Mouse (Mus musculus): Measurements from ENCODE around the gene Nckap5.

Gene Nckap5

DNA sequence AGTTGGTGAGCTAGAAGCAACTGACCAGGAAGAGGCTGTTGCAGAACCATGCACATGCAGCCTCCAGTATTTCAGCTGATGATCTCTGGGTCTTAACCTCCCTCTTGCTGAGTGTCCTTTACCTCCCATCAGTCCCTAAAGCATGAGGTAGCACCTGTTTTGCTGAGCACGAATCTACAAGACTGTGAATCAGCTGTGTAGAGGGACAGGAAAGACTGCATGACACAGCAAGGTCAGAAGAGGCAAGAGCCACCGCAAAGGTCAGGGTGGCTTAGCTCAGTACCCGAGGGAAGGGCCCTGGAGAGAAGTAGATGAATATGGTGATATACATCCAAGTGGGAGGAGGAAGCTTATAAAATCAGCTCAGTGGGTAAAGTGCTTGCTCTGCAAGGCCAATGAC lies 66.4 kb downstream of the Nckap5 start:
- DNase-seq: no peak

DNA sequence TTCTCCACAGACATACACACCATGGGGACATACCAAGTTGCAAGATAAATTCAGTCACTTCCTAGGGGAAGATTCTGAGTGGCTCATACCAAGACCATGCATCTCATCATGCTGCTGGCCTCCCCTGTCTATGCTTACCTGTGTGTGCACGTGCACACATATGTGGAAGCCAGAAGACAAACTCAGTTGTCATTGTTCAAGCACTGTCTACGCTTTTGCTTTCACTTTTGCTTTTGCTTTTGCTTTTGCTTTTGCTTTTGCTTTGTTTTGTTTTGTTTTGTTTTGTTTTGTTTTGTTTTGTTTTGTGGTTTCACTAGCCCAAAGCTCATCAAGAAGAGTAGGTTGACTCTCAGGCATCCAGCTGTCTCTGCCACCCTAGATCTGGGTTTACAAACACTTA lies 67.4 kb downstream of the Nckap5 start:
- no peak for DNase-seq

DNA sequence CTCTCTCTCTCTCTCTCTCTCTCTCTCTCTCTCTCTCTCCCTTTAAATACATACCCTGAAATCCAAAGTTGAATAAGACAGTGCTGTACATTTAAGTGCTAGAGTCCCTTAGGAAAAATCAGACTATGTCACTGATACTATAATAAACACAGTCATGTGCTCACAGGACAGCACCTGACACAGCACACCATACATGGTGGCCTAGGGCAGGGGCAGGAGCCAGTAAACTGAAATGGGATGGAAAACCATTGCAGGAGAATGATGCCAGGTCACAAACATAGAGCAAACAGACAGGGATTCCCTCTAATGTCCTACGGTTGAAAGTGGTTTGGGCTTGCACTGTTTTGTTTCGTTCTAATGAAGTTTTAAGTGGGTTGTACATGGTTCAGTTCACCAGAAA lies 70.2 kb downstream of the Nckap5 start:
- DNase-seq: no peak

DNA sequence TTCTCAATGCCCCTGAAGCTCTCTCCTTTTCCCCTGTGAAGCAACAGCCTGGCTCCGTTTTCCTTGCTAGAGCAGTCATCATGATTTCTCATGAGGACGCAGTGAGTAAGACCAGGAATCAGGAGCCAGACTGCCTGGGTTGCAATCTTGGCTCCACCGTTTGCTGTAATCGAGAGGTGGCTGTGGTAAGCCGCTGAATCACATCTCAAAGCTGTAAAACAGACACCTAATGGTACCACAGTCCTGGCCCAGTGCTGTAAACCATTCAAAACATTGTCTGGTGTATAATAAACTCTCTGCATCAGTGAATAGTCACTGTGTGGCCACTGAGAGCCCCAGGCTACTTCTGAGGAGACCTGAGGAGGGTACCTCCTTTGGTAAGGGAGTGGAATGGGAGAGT lies 74.9 kb downstream of the Nckap5 start:
- no peak for DNase-seq

DNA sequence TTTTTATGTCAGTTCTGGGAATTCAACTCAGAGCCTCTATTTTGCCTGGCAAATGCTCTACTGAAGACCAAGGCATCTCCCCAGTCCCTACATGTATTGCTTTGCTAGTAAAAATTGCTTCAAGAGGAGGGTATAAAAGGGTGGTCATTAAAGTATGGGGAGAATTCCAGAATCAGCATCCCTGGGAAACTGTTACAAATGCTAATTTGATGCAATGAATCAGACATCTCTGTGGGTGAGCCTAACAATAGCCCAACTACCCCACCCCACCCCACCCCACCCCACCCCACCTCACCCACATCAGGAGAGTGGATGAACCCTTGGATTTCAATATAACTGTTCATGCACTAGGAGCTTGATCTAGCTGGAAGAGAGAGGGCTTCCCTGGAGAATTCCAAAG lies 77.0 kb downstream of the Nckap5 start:
- DNase-seq: no peak

DNA sequence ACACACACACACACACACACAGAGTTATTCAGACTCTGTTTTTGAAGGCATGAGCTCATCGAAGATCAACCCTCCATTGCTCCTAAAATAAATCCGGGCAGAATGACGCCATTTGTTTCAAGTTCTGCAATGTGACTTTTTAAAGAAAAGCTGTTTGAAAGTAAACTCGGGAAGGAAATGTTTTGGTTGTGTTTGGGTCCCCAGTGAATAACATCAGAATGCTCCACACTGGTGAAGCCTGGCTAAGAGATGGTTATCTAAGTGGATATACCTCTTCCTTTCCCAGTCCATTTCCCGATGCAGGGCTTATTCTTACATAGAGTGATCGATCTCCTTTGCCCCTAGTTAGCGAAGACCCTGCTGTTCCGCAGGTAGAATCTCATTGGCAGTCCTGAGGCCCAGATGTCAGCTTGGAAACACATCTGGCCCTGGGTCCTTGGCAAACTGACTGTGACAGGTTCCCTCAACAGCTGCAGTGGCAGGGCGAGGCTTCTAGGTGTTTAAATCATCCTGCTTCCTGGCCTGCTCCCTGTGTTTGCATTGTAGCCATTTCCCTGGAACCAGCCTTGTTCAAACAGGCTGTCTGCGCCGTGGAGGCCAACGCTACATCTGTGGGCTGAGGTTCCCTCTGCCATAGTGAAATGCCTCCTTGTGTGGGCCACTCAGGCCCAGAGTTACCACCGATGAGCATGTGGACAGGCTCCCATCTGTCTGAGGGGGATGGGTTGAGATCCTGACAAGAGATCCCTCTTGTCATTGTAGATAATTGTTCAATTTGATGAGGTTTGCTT lies 78.2 kb downstream of the Nckap5 start:
- DNase-seq: no peak

DNA sequence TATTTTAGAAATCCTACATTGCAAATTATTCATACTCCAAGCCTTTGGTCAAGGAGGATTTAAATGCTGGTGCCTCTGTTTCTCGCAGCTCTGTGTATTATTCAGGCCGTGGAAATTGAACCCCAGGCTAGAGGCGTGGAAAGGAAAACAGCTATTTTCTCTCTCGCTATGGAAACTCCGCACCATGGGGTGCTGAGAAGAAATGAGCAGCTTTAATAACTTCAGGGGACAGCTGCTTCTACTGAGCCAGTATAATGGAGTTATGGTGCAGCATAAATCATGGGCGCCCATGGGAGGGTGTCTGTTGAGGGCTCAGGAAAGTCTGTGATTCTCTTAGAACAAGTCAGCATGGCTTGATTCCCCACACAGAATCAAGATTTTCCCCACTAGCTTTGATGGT lies 79.5 kb downstream of the Nckap5 start:
- no peak for DNase-seq

DNA sequence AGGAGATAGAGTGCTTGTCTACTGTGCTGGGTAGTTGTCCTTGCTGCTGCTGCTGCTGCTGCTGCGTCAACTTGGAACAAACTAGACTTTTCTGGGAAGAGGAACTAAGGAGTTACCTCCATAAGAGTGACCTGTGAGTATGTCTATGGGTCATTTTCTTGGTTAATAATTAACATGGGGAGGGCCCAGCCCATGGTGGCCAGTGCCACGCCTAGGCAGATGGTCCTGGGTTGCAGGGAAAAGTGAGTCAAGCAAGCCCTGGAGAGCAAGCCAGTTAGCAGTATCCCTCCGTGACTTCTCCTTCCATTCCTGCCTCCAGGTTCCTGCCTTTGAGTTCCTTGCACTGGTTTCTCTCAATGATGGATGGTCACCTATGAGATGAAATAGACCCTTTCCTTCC lies 80.4 kb downstream of the Nckap5 start:
- no peak for DNase-seq

DNA sequence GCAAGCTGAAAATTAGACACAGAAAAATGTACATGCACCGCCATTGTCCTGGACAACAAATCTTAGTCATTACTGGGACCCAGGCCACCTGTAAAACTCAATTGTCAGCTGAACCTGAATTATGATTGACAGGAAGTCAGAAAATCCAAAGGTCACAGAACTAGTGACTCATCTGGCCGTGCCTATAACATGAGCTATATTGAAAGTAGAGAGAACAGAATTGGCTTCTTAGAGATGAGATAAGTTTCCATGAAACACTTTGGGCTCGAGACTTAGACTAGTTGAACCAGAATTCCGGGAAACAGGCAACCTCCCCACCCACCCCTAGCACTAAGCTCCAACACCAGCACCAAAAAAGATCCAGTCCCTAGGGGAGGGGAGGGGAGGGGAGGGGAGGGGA lies 82.7 kb downstream of the Nckap5 start:
- no peak for DNase-seq

DNA sequence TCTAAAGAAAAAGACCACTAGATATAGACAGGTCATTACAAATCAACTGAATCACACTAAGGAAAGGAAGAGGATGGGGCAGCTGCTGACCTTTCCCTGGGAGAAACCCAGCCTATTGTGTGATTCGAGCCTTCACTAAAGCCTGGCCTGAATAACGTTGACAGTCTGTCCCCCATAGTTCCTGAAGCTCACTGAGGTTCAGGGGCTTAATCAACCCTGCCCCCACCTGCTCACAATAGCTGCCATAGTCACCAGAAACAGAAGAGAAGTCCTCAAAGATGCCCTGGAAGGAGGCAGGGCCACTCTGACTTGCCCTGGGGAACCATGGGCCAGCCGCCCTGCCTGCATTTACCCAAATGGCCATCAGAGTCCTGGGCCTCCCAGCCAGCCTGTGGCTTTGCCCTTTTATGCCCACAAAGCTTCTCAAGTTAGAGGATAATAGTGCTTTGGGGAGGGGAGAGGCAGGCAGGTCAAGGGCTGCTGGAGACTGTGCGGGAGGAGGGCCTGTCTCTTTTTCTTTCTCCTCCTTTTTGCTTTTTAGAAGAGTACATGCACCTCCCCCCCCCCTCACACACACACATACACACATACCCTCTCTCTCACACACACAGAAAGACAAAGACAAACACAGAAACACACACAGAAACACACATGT lies 85.0 kb downstream of the Nckap5 start:
- no peak for DNase-seq

DNA sequence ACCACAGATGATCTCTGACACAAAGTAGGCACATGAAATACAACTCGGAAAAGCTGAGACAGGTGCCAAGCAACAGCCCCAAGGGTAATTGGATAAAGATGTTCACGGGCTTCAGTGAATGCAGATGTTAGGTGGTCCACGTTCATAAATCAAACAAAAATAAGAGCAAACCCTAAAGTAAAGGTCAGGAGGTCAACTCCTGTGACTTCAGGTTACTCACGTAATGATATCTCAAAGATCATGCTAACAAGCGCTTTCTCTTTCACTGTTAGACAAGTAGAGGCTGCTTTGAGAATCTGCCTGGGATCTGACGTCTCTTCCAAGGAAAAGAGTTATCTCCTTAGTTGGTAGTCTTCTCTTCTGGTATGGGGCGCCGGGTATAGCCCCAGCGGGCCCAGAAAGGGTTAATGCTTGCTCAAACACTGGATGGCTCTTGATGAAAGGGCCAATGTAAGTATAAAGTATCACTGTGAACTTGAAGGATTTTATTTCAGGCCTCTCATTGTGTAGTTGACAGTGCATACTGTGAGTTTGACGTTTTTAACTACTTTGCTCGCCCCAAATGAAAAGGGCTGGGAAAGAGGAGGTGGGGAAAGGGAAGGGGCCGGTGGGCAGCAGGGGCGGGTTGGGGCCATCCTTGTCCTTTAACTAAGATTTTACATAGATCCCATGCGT lies 85.8 kb downstream of the Nckap5 start:
- no peak for DNase-seq

DNA sequence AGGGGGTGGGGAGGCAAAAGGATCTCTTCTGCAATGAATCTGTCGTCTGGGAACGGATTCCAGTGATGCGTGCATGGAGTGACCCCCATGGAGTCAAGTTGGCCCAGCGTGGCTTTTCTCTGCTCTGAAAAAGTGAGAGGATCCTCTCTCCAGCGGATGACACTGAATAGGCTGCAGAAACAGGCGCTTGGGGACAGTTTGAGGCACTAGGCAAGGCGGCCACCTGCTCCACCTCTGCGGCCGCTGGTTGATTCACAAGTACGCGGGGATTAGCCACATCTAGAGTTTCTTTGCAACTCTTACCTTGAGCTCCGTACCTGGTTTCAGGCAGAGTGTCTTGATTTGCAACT lies 92.3 kb downstream of the Nckap5 start:
- no peak for DNase-seq

DNA sequence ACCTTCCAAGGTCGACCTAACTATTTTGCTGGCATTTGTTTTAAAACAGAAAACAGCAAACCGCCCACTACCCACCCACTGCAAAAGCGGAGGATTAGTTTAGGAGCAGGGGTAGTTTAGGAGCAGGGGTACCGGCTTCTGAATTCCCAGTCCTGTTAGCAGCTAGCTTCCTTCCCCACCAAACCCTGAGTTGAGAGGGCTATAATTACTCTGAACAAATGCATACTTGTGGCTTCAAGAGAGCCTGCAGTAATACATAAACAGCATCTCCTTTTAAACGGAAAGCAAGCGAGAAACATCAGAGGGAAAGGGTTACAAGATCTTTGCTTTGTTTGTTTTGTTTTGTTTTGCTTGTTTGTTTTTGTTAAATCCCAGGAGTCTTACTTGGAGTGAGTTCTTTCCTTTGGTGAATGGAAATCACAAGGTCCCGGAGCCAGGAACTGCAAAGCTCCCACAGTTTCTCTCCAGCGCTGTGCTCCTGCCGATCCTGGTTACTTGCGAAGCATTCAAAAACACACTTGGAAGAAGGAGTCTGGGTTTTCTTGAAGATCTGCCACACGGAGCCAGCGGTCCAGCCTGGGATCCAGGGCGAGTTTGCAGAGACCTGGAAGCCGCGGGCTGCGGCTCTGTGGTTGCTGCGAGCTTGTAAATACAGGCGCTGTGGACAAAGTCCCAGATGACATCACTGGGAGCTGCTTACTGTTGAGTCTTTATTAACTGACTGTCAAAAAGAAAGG lies 92.9 kb downstream of the Nckap5 start:
- DNase-seq: peak; percentile 59

DNA sequence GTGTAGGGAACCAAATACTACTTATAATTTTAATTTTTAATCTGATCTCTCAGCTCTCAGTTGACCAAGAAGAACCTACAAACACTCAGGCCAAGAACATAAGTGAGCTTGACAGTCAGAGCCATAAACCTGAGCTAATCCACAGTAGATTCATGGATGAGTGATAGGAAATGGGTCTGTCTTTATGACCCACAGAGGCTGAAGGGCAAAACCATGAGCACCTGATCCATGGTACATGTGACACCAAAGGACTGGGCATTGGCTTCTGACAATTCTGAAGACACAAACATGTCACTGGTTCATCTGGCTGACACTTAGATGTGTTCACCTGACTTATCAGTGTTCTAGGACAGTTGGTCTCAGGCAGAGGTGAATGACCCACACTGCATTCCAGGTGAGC lies 98.9 kb downstream of the Nckap5 start:
- no peak for DNase-seq

DNA sequence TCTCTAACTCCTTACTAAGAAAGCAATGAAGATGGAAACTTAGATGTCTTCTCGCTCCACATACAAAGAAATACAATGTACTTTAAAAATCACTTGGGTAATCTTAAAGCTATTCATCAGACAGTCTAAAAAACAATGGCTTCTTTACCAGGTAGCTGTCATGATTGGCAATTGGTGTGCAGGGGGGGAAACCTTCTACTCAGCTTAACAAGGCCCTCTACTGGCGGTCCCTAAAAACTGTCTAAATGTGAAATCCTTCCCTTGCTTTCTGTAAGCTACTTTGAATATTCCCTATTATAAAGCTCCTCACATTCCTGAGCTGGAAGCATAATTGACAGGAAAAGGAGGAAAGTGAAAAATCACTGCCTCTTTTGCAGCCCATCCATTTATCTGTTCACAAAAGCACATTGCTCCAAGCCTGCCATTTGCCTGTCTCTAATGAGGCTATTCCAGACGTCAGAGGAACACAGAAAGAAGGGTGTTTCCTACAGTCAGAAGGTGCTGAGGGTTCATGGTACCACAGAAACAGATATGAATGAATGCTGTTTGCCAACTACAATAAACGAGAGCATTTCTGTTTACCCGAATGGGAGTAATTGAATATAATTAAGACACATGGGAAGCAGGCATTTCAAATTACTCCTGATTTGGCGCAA lies 104.1 kb downstream of the Nckap5 start:
- DNase-seq: no peak

DNA sequence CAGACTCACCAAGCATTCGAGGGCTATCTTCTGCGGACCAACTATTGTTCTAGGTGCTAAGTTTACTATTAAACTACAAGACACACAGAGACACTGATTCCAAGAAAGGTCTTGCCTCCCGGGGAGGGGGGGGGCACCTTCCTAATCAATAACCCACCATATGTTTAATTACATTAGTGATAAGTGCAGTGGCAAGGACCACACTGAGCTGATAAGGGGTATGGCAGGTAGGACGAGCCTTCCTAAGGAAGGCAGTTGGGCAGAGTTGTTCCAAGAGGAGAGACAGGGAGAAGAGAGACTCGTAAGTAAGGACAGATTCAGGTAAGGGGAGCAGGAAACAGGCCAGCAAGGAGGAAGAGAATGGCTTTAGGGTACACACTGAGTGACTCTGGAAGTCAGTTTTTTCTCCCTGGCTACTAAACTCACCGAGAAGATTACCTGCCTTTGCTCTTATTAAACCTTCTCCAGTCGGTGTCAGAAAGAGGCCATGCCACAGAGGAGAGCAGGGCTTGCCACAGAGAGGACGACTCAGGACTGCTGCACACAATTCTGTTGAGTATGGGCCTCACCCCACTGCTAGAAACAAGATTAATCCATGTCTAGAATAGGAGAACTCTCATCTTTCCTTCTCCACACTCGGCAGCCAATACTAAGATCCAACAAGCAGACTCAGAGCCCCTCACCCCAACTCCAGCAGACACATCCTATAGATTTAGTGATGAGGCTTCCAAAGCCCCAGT lies 104.8 kb downstream of the Nckap5 start:
- no peak for DNase-seq

DNA sequence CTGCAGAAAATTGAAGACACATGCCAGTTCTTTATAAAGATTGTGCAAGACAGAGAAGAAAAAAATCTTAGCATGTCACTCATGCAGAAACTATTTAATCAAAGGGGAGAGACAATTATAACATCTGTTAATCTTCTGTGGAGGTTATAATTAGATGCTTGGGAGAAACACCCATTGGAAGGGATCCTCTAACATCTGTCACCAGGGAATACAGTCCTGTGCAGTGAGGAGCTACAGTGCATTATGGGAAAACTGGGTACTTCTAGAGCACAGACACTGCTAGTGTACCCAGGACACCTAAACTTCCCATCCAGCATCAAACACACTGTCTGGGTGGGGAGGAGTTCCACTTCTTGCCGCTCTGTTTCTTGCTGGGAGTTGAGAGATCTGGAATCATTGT lies 108.7 kb downstream of the Nckap5 start:
- DNase-seq: no peak

DNA sequence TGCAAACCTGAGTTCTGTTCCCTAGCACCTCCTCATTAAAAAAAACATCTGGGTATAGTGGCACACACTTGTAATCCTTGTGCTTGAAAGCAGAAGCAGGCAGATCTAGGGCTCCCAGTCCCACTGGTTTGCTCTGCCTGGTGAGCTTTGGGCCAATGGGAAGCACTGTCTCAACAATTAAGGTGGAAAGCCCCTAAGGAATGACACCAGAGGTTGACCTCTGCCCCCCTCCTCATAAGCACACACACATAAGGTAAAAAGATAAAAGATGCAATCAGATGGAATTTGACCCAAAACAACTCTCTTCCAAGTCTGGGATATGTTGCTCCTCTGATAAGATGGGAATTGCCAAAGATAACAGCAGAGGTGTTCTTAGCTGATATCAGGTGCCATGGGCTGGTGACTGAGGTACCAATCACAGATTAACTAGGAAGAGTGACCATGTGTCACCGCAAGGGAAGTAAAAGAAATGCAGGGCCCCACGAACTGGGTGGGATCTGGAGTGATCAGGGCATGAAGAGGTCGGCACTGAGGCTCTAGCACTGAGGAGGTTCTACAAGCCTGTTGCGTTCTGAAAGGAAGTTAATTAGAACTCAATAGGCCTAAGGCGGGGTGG lies 110.8 kb downstream of the Nckap5 start:
- no peak for DNase-seq

DNA sequence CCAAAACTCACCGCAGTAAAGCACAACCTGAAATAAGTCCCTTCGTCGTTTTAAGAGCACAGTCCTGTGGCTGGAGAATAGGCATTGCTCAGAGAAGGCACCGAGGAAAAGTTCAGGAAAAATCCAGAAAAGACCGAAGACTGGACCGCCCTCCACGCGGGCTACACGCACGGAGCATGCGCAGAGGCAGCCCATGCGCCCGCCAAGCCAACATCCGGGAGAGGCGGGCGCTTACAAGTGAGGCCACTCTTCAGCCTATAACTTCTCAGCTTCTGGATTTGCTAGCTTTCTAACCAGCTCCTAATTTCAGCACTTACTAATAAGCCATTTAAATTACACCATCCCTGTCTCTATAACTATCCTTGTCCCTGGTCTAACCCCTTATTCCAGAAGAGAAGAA lies 124.0 kb downstream of the Nckap5 start:
- no peak for DNase-seq

DNA sequence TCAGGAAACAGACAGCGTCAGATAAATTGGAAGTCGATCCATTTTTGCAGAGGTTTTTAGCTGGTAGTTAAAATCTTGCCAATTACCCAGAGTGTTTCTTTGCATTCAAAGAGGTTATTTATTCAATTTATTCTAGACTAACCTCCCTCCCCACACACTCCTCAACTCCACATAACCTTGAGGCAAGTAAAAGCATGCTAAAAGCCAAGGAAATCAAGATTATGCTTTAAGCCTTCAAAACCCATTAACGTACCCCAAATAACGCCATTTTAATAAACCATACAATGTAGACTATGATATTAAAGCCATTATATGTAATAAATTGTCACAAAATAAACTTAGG lies 129.7 kb downstream of the Nckap5 start:
- DNase-seq: no peak

DNA sequence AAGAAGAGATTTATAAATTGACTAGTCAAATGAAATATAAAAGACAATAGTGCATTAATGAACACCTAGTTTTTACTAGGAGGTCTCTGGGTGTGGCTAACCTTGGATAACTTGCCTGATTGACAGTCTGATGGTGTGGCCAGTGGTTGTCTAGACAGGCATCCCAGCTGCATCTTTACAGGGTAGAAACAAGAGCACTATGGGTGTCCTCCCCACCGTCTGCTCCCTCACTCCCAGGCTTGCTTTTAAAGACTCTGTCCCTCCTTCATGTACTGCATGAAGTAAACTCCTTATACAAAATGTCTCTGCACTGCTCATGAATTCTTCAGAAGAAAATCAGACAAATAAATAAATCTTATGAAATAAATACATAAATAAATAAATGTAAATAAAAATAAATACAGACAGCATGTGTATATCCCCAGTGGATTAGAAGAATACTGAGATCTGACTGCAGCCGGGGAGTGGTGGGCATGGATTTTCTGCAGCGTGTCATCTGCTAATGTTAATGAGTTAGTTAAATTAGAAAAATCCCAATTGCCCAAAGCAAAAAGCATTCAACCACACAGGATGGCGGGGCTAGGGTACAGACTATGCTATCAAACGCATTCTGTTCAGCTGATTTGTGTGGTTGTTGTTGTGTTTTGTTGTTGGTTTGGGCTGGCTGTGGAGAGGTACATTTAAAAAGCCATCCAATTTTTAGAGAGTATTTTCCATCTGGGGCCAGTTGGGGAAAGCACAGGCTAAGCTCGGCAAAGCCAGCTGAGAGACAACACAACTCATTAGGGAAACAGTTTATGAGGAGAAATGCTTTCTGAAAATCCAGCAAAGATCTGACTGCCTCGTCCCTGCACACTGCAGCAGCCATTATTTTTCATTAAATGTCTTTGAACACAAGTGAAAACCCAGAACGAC lies 130.3 kb downstream of the Nckap5 start:
- no peak for DNase-seq
